Comparison of ENCODE assay signal across 8 mouse cellular contexts in the genomic region with DNA sequence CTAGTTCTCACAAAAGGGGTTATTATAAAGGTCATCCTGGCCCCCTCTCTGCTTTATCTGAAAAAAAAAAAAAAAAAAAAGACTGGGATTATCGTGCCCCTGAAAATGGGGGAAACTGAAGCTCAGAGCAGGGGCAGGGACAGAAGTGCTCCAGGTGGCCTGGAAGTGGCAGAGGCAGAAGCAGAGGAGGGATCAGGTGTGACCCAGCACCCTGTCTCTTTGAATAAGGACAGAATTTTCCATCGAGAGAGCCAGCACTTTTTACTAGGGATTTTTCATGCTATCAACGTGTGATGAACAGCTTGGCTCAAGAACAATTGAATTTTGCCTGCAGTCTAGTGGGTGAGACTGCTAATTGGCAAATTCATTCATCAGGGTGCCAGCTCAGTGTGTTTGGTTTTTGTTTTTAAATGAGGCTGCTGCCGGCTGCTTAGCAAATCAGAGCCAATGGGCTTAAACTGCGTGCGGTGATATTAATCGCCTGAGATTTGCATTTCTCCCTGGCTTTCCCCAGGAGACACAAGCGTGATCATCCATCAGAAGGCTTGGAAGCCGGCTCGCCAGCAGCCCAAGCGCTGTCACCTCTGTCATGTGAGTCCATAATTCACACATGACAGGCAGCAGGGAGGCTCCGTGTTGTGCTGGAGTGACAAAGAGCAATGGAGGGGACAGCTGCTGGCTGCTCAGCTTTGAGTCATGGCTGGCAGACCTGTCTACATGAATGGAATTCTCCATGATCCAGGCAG. TPM values are rescaled to one million over a fixed set of nuclear protein-coding genes. Genes with fewer than 3 reads are reported as not detected.
DNase-seq lines count a peak whose midpoint lies in the region; ATAC-seq lines count a peak whose summit lies in the region.

No protein-coding gene starts in this region.

- intact Hi-C loops in left cerebral cortex, postnatal 25 days (cut with DNase I) = no loop called here

- DNase-seq in embryo, embryonic 10 days (ENCODE audit: low spot score) = peak; percentile 57
- no peak for DNase-seq in embryo, embryonic 9.5 days (ENCODE audit: extremely low spot score)
- DNase-seq in embryo, embryonic 11.5 days (ENCODE audit: low read depth, low spot score) = peak; percentile 46
- peak; percentile 45 for DNase-seq in kidney, adult 18-20 months
- DNase-seq in left cerebral cortex, postnatal 25 days (ENCODE audit: low spot score in 2 of 2) = peak; percentile 38 to 55
- DNase-seq in right cerebral cortex, postnatal 25 days = peak; percentile 34
- DNase-seq in spleen, postnatal 14 days (ENCODE audit: low spot score in 2 of 2) = no peak

- no peak for ATAC-seq in megakaryocyte progenitor cell, adult 5-6 weeks (replicated peaks; ENCODE audit: poor library complexity)

RNA-seq across cellular contexts. Expression of a gene that starts 40.4 kb away (rescaled TPM):
- total RNA-seq in left cerebral cortex, postnatal 25 days (2021) = 10 to 100 TPM; 52.6 to 53.0 TPM
- 0.73 and 0.99 TPM in 2 replicates for total RNA-seq in megakaryocyte progenitor cell, adult 5-6 weeks (2015)
- 0.68 and 1.4 TPM in 2 replicates for total RNA-seq in megakaryocyte progenitor cell, adult 5-6 weeks (2017)

Comparison
In these comparisons a context has a peak if more than half of its experiments do, and no peak if none do; other contexts are left out.
1. DNase-seq: peak in embryo, embryonic 10 days (single experiment), embryo, embryonic 11.5 days (single experiment), kidney, adult 18-20 months (single experiment), left cerebral cortex, postnatal 25 days (2 of 2) and right cerebral cortex, postnatal 25 days (single experiment); none in embryo, embryonic 9.5 days (single experiment) and spleen, postnatal 14 days (0 of 2).
2. RNA of a gene that starts 40.4 kb away (total RNA-seq): 52.6 to 53.0 TPM in left cerebral cortex, postnatal 25 days; 0.68 to 1.4 TPM in megakaryocyte progenitor cell, adult 5-6 weeks; every median in the first group is over 10 times any median in the second.